Mouse (Mus musculus): ENCODE measurements at regions not wholly inside any gene's neighbourhood (a gene's known extent, or its start where the extent isn't known, plus 50 kb on each side); places are given as distances from the start of the nearest gene placed in this dataset.

GRCm38 (mm10) chr9:77845664-77846290, 71.4 kb upstream of the Elovl5 start:
- DNase-seq, result no peak

GRCm38 (mm10) chr9:77848580-77848979, 68.6 kb upstream of the Elovl5 start:
- no peak for DNase-seq

GRCm38 (mm10) chr9:77849343-77849742, 67.8 kb upstream of the Elovl5 start:
- DNase-seq, result no peak

GRCm38 (mm10) chr9:77851336-77851735, 65.8 kb upstream of the Elovl5 start:
- DNase-seq, result no peak

GRCm38 (mm10) chr9:77857091-77858058, 59.8 kb upstream of the Elovl5 start:
- DNase-seq, result peak; percentile 23

- no peak for DNase-seq
Observed at GRCm38 (mm10) chr9:77858127-77858794, 58.9 kb upstream of the Elovl5 start.
